Mouse (Mus musculus) adrenal gland, postnatal 4 days (tissue): ENCODE measurements at regions not wholly inside any gene's neighbourhood (a gene's known extent, or its start where the extent isn't known, plus 50 kb on each side); places are given as distances from the start of the nearest gene placed in this dataset.

Experiments used
- DNase-seq, 2 experiments: peaks; one replicate each; pipeline ENCODE4 v3.0.0; 2021 to 2022; ENCODE audit warnings: low spot score in 2 of 2, mixed read lengths in 2 of 2

DNA sequence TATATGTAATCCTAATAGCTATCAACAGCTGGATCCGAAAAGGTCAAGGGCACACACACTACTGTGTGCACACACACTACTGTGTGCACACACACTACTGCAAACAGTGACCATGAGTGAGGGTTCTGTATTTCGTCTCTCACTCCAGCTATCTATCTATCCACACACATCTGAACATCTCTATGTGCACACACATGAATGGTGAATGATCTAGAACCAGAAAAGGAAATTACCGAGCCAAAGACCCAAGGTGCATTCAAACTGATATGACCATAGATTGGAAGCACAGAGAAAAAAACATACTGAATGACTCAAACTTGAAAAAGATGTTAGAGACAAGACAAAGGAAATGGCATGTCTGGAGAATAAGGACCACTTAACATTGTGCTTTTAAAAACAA, 166.8 kb upstream of the Map3k1 start:
- DNase-seq = no peak

DNA sequence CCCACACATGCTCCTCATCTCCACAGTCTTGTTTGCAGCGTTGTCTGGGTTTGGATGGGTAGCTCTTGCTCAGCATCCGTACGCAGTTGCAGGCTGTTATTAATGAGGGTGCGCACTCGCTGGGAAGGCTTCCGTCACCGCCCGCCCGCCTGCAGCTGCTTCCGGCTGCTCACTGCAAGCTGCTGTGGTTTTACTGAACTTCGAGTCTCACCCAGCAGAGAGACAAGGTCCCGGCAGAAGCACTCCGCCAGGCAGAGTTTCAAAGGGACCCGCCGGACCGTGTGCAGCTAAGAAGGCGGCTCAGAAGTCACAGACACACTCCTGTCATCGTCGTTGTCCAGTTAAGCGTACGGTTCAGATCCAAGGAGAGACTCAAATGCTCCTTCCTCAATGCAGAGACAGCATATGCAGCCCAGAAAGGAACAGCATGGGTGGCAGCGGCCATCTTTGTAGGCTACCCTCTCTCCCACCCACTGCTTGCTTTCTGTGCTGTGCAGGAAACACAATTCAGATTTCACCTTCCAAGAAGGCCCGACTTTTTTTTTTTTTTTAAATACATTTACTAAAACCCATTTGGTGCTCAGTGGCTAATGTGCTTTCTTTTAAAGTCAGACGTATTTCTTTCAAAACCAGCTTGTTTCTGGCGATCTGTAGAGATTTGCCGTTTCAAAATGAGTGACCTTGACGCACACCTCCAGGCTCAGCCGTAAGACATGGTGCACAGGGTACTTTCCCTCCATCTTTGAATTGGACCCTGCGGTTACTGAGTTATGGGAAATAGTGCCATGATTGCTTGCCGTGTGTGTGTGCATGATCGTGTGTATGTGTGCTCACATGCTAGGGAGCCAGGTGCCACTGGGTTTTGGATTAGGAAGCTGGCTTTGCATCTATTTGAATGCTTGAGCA, 169.2 kb upstream of the Map3k1 start:
- DNase-seq = no peak

DNA sequence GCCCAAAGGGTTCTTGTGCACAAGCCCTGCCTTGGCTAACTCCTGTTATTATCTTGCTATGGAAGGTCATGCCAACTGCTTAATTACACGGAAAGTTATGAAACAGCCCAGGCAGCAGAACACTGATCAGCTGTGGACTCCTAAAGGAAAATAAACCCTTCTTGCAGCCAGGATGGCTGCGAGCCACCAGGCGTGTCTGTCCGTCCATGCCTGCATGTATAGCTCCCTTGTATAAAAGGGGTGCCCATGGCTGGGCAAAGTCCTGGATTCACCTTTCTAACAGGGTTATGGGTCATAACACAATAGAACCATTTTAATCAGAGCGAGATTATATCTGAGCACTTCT, 169.9 kb upstream of the Map3k1 start:
- DNase-seq = no peak

DNA sequence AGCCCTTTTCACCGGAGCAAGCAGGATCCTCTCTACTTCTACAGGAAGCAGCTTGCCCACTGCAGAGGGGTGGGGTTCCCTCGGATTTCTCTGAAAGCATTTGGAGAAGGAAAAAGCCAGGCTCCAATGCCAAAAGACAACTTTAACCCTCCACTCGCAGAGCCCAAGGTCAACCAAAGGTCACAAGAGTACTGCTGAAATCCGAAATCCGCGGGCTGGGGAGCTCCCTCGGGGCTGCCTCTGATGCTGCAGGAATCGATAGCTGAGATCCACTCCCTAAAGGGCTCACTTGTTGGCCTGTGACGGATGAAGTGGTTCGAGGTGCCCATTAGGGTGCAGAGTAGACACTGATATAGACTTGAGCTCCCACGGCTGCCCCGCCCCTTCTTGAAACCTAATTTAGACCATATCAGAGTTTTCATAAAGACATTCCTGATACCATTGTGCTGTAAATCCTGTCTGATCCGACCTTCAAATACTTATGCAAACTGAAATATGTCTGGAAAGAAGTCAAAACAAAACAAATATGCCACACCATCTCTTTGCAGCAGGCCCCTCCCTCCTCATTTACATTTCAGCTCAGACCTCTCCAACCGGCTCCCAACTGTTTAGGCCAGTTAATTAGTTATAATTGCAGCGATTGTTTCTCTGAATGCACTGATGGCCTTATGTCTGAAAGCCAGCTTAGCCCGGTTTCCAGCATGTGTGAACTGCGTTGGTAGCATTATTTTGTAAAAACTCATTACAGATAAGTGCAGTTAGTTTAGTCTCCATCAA, 170.8 kb upstream of the Map3k1 start:
- peak in 1 of 2 experiments; percentile 10 for DNase-seq

DNA sequence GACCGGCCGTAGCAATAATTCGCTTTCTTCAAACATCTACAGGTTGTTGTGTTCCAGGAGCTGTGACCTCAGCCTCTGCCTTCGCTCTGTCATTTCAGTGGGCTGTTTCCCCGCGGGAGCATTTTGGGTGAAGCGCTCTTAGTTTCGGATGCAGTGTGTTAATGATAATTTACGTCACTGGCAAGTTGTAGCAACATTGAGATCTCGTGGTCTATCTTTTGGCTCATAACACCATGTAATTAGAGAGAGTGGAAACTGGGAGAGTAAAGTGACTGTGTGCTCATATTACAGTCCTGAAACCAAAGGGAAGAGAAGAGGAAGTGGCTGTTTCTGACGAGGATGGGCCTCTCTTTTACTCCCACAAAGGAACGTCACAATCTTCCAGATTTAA, 171.4 kb upstream of the Map3k1 start:
- no peak for DNase-seq

DNA sequence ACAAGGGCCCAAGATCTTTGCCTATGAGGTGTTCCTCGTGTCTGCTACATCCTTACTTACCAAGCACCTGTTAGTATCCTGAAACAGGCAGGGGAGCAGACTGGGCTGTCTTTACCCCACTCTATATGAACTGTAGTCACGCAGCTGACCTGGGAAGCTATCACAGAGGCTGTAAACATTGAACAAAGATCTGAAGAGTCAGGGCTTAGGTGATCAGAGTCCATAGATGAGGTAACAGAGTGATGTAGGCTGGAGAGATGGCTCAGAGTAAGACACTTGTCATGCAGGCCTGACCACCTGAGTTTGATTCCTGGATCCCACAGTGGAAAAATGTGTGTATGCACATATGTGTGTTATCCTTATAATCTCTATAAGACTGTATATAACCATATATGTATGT, 172.3 kb upstream of the Map3k1 start:
- DNase-seq = no peak

DNA sequence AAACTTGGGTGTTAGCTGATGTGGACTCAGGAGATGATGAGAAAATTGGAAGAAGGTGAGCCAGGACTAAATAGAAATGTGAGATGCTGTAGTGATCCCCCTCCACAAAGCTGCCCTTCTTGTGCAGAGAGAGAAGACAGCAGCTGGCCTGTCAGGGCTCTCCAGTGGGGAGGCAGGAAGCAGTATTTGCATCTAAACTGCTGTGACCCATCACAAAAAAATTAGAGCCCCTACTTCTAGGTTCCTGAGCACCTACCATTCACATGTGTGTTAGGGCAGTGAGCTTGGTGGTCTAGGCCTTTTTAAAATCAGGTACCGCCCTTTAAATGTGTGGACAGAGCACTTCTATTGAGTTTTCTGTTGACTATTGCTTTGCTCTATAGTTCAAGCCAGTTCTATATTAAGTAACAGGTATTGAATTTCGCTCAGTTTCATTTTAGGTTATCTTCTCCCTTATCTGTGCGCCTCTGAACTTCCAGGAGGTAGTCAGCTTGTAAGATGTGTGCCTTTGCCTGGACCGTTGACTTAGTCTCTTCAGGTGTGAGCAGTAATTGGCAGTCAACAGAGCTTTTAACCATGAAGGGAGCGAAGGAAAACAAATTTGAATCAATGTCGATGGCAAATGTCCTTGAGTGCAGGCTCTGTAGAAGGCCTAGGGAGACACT, 174.1 kb upstream of the Map3k1 start:
- DNase-seq = no peak

DNA sequence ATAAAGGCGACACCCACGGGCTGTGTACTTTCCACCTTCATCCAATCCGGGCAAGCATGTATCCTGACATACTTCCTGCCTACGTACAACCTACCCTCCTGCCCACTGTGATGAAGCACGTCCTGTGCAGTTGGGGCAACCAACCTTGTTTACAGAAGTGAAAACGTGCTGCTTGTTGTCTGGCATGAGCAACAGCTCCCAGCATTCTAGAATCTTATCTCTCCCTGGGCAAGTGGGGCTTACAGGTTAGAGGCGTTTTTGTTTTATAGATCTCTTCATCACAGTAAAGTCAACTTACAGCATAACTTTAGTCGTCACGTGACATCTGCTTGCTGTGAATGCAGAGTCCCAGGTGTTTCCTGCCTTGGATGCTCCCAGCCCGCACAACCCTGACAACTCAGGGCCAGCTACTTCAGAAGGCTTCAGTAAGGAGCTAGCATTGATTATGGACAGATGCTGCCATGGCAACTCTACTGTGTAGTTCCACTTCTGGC, 175.3 kb upstream of the Map3k1 start:
- DNase-seq = no peak

DNA sequence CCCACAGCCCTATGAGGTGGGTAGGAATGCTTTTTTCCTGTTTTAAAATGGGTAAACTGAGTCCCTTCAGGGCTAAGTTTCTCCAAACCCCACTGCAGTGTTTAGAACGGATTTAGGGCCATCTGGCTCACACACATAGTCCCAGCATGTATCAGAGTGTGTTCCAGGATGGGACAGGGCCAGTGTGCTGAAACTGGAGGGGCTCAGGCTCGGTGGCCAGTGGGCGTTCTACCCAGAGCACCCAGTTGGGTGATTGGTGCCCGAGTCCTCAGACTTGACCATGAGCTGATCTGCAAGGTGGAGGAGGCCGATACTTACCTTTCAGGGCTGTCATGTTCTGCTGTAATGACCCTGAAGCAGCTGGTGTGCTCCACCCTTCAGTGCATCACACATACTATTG, 176.6 kb upstream of the Map3k1 start:
- DNase-seq = no peak

DNA sequence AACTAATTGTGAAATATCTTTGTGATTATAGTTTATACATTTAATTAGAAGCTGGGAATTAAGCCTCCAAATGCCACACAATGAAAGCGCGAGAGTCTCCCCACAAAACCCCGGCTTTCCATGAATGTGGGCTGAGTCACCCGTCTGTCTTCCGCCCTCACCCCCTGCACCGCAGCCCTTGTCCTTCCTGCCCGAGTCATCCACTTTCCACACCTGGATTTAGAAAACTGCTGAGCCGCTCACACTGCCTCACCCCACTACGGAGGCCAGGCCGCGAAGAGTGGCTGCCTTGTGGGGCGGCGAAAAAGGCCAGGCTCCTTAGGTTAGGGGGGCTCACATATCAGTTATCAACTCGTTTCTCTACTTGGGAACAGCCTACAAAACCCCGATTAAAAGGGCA, 177.9 kb upstream of the Map3k1 start:
- no peak for DNase-seq

DNA sequence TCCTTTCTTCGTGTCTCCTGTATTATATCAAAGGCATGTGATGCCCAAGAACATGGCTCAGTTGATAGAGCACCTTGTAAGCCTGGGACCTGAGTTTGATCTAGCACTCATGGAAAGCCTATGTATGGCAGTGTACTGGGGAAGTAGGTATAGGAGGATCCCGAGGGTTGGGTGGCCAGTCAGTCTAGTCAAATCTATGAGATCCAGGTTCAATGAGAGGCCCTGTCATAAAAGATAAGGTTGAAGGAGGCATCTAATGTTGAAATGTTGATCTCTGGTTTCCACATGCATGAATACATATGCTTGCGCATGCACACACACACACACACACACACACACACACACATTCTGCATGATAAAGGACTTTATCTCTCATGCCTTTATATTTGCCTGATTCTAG, 178.6 kb upstream of the Map3k1 start:
- DNase-seq = no peak

DNA sequence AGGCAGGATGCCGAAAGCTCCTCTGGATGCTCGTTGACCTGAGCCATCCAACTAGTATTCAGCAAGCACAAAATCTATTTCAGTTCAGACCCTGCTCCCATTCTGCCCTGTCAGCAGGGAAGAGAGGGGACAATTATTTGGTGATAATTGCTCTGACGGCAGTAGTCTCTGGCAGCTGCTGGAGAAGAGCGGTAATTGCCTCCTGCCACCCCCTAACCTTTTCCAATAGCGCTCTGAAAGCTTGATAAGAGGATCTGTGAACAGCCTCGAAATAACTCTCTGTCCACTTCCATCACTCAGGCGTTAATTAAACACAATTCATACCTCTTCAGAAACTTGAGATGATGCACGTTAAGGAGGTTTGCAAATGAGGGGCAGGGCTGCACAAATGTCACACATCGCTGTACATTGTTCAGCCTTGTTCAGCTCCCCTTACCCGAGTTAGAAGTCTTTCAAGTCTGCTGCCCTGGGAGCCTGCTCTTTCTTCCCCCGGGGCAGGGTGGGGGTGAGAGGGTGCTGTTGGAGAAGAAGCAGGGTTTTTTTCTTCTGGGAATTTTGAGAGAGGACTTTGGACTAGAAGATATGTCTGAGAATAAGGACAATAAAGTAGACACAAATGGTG, 182.2 kb upstream of the Map3k1 start:
- DNase-seq = no peak

DNA sequence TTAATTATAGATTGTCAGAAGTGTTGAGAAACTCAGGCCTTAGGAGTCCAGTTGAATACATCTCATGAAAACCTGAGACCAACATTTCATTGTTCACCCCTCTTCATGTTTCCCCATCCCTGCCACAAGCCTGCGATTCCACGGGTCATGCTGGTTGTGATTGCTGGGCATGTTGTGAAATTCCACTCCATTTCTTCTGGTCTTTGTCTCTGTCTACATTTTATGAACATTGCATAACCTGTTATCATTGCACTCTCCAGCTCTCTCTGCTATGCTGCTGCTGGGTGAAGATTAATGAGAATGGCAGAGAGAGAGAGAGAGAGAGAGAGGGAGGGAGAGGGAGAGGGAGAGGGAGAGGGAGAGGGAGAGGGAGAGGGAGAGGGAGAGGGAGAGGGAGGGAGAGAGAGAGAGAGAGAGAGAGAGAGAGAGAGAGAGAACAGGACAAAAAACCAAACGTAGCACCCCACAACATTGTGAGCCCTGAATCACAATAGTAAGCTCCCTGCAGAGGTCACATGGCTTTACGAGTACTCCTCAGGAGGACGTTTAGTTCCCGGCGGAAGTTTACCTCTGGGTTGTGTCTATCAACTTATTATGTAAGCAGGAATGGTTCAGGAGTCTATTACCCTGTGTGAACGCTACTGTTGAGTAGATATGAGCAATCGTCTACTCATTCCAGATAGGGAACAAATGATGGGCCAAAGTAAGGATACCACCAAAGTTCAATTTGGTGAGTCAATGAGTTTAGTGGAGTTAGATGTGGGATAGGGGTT, 183.5 kb upstream of the Map3k1 start:
- DNase-seq = no peak

DNA sequence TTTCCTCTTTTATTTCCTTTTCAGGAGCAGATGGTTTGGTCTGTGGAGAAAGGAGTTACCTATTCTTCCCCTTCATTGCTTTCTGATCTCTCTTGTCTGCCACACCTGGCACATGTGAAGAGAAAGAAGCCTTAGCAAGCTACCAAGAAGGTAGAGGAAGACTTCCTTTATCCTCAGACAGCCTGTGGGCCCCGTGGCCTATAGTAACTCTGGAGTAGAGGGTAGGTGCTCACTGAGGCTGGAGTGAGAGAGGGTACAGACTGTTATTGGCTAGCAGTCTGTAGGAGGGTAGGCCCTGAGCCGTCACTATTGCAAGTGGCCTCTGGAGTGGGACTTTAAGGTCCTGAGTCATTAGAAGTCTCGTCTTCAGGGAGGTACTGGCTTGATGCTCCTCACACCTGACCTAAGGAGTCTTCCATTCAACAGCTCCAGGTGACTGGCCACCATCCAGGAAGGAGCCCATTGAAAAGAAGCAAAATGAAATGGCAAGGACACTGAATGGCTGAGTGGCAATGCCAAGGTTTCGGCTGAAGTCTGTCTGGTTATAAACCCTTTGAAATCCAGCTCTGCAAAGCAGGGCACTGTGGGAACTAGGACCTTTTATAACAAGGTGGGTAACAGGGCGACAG, 186.2 kb upstream of the Map3k1 start:
- no peak for DNase-seq

DNA sequence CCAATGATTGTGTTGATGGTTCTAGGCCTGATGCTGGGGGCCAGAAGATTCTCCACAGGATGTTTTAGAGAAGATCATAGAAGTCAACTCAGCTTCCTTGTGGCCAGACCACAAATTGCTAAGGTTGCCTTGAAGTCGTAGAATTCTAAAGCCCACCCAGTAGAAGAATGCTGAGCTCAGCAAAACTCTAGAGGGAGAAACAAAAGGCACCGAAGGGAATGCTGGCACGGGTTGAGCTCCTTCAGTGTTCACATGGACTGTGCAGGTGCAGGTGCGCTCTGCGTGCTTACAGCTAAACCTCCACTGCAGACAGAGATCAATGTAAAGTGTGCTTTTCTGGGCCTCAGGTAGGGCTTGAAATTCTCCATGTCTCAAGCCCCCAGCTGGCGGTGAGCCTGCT, 186.9 kb upstream of the Map3k1 start:
- no peak for DNase-seq

DNA sequence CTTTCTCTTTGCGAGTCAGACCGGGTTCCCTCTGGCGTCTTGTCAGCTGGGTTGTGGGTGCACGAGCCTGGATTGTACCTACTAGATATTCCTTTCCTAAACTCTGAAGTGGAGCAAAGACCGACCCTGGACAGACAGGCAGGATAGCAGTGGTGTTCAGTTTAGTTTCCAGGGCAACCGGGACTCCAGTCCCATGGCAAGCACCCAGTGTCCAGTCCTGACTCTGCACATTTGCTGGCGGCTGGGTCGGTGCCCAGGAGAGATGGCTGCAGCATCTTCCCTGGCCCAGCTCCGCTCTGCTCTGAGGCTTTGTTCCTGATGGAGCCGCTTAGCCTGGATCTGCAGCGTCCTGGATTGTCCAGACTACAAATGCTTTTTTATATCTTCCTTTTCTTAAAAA, 188.1 kb upstream of the Map3k1 start:
- DNase-seq = no peak

DNA sequence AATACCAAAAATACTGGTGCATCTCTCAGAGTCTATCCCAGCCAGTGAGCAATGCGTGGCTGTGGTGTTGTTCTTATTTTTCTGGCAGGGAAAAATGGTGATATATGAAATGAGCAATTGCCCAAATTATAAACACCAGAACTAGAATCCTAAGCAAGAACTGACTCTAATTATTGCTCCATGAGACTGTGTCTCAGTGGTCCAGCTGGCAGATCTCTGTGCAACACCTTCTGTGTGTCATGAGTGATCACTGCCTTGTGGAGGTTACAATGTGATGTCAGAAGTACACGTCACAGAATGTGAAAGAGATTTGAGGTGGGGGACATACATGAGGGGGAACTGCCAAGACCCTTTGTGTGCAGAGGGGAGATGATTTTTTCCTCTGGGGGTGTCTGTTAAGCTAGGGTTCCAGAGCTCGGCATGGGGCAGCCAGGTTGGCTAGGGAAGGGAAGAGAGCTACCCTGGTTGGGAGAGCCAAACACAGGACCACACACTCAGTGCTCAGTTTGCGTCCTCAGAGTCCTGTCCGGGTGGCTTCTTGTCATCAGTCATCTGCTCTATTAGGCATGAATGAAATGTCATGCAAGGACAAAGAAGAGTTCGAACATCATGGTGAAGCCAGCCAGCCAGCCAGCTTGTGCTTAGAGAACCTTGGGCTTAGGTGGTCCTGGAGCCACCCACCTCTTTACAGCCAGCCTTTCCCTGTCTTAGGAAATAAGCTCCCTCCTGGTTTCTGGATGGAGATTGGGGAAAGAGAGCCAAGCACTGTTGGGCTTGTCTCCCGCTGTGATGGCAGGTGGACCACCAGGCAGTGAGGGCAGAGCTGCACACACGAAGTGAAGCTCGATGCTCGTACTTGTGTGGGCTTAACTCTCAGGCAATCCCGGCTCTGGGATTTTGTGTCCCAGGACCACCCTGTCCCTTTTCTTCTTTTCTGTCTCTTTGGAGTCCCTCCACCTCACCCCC, 189.5 kb upstream of the Map3k1 start:
- no peak for DNase-seq

DNA sequence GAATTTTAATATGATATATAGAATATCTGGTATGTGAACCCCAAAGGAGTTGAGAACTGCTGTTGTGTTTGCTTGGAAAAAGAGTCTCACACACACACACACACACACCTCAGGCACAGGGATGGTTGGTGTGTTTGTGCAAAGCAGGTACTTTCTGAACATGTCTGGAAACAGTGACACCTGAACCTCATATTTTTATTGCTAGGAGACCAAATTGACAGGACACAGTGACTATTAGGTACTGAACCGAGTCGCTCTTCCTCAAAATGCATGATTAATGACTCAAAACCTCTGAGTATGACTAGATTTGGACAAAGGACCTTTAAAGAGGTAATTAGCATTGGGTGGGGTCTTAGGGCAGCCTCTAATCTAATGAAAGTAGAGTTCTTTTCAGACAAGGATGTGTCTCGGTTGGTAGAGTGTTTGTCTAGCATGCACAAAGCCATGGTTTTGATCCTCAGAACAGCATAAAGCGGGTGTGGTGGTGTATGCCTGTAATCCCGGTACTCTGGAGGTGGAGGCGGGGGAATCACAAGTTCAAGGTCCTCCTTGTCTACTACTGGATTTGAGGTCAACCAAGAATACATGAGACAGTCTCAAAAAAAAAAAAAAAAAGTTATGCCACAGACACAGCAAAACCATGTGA, 191.0 kb upstream of the Map3k1 start:
- no peak for DNase-seq

DNA sequence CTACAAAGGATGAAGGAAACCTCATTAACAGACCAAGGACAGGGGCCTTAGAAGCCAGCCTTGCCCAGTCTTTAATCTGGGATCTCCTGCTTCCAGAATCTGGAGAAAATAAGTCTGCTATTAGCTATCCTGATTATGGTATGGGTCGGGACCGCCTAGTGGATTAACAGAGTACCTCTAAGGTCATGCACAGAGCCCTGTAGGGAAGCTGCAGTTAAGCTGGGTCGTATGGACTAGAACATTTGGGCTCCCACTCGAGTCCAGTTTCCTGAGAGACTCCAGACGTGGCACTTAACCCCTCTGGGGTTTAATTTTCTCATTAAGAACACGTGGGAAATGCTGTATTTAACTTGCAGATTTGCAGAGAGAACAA, 191.5 kb upstream of the Map3k1 start:
- no peak for DNase-seq
